Mouse (Mus musculus): ENCODE data around the gene Casp3.

Gene Casp3

DNA sequence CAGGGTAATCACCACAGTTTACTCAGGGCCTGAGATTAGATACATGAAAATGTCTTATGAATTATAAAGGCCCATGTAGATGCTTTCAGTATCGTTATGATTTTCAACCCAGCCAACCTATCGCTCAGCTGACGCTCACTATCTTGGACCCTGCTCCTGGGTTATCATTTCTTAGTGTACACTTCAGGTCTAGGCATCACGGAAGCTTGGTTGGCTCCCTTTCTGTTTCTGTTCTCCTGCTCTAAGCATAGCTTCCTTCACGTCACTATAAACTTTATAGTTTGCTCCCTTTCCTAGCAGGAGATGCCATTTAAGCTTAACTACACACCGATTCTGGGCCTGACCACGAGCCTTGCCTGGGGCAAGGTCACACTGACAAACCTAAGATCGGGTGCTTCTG, 5.5 kb upstream of the Casp3 start:
- no peak for DNase-seq

DNA sequence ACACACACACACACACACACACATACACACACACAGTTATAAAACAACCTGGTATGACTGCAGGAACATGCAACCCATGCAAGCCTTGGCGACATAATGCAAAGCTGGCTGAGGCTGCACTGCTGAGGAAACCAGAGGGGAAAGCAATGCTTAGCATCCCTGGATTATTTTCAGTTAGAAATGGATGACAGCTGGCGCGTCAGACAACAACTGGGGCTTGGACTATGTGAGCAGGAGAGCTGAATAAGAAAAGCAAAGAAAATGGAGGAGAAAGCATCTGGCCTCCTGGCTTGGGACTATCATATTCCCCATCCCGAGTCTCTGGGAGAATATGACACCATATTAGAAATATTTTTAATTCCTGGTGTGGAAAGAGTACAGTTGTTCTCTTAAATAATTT, 4.2 kb upstream of the Casp3 start:
- DNase-seq = no peak

DNA sequence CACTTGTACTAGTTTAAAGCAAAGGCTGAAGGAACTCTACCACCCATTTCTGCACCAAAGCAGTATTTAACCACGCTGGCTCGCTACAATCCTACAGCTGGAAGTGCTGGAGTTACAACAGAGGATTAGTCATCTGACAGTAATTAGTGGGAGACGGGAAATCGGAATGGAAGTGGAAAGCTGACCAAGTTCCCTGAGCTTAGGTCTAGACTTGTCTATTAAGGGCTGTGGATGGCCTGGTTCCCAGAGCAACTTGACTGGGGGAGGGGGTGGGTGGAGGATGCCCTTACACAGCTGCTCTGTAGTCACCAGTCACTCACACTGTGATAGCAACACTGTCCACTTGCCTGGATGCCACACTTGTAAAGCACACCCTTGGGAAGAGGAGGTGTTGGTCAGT, 3.7 kb upstream of the Casp3 start:
- no peak for DNase-seq

- DNase-seq = peak in 1 of 2 experiments; percentile 5
These were observed 1.2 kb upstream of the Casp3 start for GRCm38 (mm10) chr8:46615936-46616335.

- peak; percentile 22 to 72 for DNase-seq
These were observed 864 bp downstream of the Casp3 start for GRCm38 (mm10) chr8:46617690-46618620.

DNA sequence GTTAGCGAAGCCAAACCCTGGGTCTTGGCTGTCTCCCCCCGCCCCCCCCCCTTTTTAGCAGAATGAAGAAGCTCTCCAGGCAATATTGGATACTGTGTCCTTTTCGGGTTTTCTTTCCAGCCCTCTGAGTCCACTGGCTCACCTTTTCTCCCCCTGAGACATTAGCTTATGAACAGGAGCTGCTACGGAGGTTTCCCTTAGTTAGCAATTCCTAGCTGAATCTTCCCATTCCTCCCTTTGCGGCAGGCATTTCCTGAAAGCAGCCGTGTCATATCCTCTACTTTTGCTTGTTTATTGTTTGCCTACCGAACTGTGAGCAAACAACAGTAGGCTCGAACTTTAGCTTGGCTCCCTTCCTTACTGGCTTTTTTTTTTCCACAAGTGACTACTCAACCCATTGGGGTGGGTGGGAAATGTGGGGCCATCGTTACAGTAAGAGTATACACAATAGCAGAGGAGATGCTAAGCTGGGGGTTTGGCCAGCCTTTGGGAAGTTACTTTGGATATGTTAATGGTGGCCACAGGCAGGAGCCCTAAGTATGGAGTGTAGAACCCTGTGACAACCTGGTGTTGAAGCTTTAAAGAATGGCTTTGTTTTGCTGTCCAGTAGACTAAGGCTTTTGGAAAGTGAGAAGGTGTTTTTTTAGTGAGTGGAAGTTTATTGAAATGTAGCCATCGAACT, 1.7 kb downstream of the Casp3 start:
- no peak for DNase-seq

DNA sequence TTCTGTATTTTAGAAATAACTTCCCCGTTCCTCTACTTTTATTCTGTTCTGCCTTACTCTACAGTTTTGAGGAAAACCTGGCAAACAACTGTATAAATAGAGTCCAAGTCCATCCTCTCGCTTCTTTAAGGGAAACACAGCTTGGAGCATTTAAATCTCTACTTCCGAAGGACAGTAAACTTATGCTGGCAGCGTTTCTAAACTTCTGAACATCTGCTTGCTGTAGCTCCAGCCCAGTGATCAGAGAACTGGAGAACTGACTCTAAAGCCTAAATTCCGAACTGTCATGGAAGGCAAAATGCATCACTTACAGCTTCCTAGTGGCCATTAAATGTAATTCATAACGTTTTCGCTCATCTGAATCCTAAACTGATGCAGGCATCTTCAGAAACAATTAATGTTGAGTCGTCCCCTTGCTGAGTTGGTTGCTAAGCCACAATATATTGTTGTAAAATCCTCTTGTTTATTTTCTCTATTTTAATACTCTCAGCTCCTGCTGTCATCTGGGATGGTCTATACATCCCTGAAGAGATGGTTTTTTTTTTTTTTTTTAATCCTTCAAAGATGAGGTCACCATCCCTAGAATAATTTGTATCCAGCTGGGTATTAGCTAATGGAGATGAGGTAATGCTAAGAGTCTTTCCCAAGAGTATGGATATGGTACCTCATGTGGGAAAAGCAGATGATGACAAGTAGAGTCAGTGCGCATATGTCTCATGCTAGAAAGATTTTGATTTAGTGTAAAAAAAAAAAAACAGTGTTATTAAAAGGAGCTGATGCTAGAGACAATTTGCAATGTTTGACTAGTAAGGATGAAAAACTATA, 5.6 kb downstream of the Casp3 start:
- no peak for DNase-seq

DNA sequence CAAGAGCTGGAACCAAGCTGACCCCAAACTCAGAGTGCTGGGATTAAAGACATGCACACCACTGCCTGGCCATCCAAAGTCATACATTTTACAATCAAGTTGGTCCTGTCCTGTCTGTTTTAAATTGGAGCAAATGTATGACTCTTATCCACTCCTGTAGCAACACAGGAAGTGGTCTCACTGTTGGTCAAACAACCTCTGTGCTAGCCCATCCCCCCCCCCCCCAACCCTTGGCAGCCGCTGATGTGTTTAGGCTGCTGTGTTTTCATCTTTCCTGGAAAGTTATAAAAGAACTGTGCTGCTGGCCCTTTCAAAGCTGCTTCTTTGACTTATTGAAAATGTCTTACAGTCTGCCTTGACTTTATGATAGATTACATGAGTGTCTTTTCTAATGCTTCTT, 8.1 kb downstream of the Casp3 start:
- DNase-seq = no peak

DNA sequence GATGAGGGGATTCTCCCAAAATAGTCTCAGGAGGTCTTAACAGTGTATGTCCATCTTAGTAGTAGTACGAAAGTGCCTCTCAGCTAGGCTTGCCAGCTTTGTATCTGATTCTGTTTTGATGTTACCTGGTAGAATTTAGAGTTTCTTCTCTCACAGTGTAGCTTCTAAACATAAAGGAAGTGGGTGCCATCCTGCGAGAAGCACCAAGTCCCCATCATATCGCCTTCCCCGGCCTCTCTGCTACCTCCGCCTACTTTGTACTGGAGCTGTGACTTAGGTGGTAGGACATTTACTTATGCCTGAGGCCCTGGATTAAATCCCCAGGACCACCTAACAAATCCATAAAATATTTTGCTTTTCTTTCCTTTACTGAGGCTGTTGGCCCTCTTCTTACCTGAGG, 9.6 kb downstream of the Casp3 start:
- no peak for DNase-seq

GRCm38 (mm10) chr8:46627881-46628280, 10.8 kb downstream of the Casp3 start:
- DNase-seq = no peak

DNA sequence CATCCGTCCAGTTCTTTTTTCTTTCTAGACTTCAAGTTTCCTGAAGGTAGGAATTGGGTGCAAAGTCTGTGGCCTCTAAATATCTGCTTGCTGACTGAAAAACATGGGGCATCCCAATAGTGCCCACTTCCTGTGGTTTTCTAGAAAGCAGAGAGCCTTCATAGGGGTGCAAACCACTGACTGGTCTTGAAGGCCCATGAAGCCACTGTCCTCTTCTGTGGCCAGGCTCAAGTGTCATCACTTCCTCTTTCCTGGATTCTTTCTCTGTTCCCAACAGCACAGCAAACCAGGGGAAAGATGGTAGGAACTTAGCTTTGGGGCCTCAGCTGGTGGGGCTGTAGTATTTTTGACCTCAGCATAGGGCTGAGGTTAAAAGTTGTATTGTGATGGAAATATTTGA, 11.6 kb downstream of the Casp3 start:
- DNase-seq = no peak

- no peak for DNase-seq
These were observed 13.3 kb downstream of the Casp3 start for GRCm38 (mm10) chr8:46630422-46630821.

DNA sequence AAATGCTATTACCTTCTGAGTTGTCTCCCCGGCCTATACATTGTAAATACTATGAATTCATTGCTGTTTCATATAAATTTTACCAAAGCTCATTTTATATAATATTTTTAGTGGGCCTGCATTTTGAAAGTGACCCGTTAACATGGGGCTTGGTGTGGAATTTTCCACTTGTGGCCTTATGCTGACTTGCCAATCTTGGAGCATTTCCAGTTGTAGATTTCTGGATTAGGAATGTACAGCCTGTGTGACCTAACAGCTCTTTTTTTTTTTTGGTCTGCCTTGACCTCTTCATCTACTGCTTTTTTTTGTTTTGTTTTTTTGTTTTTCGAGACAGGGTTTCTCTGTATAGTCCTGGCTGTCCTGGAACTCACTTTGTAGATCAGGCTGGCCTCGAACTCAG, 13.8 kb downstream of the Casp3 start:
- no peak for DNase-seq

- DNase-seq = no peak
These were observed 22.0 kb downstream of the Casp3 start for GRCm38 (mm10) chr8:46639010-46639571.

- DNase-seq = no peak
These were observed 22.8 kb downstream of the Casp3 start for GRCm38 (mm10) chr8:46639852-46640251.

DNA sequence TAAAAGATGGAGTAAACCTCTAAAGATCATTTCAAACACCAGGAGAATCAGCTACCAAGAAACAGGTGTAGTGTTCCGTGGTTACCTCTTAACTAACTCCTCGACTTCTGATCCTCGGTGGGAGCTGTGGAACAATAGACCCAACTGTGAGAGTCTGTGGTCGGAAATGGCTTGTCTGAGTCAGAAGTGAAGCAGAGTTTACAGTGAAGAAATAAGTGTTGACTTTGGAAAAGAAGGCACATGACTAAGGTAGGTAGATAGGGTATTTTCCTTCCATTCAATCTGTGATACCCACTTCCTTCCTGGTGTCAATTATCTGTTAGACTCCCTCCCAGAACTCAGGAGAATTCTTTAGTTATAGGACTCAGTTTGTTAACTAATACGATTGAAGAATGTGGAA, 24.2 kb downstream of the Casp3 start:
- no peak for DNase-seq

- no peak for DNase-seq
These were observed 31.3 kb downstream of the Casp3 start for GRCm38 (mm10) chr8:46648421-46648820.

- no peak for DNase-seq
These were observed 34.8 kb downstream of the Casp3 start for GRCm38 (mm10) chr8:46651872-46652271.

DNA sequence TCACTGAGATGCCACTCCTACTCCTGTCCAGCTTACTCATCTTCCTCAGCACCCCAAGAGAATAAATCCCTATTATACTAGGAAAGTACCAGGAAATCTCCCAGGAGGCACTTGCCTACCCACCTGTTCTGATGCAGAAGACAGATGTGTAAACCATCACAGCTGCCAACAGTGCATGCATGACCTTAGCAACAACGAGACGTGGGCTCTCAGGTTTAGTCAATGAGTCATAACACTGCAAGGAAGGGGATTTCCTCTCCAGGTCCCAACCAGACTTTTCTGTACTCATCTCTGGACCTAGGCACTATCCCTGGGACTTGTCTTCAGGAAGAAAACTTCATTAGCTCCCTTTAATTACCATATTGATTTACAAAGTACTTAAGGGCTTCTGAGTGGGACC, 38.8 kb downstream of the Casp3 start:
- no peak for DNase-seq

DNA sequence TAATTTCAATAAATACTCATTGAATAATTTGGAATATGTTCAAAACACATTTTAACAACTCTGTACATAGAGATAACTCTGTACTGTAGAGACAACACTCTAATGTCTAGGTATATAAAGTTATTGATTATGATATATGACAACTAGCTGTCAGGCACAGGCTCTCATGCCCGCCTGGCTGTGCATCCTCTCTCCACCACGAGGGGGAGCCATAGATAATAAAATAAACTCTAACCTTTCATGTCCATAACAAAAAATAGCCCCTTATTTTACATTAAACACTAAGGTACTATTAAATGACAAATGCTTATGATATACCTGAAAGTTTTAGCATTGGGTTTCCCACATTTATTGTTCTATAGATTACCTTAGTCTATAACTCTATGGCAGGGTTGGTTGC, 54.4 kb downstream of the Casp3 start:
- DNase-seq = peak; percentile 49 to 66

GRCm38 (mm10) chr8:46680671-46681365, 63.7 kb downstream of the Casp3 start:
- no peak for DNase-seq

- DNase-seq = peak; percentile 90 to 92
These were observed 69.7 kb downstream of the Casp3 start for GRCm38 (mm10) chr8:46686664-46687336.
